Mouse (Mus musculus): ENCODE data around the gene Cdc14a. TPM values are rescaled to one million over a fixed set of nuclear protein-coding genes. Genes with fewer than 3 reads are reported as not detected.

Gene Cdc14a
- polyA plus RNA-seq, 1 experiment from 2014 or later: 8.8 TPM

DNA sequence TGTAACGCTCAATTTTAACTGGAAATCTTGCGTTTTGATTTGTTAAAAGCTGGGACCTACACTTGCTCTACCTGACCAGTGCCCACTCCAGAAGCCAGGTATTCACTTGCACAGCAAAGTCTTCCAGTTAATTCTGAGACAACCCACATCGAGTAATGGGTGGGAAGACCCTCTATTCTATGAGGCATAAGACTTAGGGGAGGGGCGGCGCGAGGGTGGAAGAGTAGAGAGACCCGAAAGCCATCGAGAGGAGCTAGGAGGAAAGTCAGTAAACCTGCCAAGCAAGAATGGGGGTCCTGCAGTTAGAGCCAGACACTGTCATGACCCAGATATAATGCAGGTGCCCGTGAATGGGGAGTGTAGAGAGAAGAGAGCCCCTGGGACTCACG, 96.2 kb downstream of the Cdc14a start:
- H3K4me1 ChIP-seq: peaks cover 11% of the 10 kb centered on the region
- no peak overlapping the region; the same call in 1 of the 2 replicates for H3K9ac ChIP-seq
- H3K9me3 ChIP-seq (replicated peaks): no peaks in the 10 kb centered on the region
- H3K27me3 ChIP-seq: no peaks in the 10 kb centered on the region
- WGBS: 47% methylated on average over 10 of the region's 10 CpGs
- no peaks in the 10 kb centered on the region for H3K36me3 ChIP-seq
- H3K4me3 ChIP-seq (replicated peaks): no peak overlapping the region
- no peak for ATAC-seq (ENCODE audit: insufficient number of reproducible peaks, low FRiP score, low TSS enrichment, low read depth)
- H3K4me2 ChIP-seq (replicated peaks): peak overlapping the region; percentile 54
- H3K27ac ChIP-seq (replicated peaks): no peak overlapping the region

DNA sequence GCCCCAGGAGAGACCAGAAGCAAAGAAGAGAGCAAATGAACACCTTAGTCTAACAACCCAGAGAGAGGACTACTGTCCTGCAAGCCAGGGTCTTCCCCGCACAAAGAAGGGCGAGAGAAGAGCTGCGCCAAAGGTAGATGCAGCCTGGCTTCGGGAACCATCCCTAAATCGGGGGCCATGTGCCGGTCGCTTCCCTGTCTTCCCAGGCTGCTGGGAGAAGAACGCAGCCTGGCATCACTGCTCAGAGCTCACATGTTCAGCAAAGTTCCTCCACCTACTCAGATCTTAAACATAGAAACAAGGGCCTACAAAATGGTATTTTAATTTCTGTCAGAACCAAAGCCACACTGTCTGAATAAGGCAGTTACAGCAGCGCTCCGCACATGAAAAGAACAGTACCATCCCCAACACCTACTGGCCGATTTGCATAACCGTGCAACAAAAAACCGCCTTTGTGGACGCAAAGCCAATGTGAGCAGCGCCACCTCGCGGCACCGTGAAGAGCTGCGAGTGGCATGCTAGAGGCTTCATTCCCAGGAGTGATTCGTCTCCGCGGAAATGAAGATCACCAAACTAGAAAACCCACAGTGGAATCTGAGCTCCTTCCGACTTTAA, 96.7 kb downstream of the Cdc14a start:
- WGBS: 7% methylated on average over 23 of the region's 23 CpGs
- Histone ChIP-seq H3K4me2 (replicated peaks) (peak overlapping the region; percentile 54), H3K4me1 (peaks cover 11% of the 10 kb centered on the region), H3K27me3 (no peaks in the 10 kb centered on the region), H3K4me3 (replicated peaks) (peak overlapping the region; percentile 21; the same call in 1 of the 2 replicates), H3K9me3 (replicated peaks) (no peaks in the 10 kb centered on the region), H3K27ac (replicated peaks) (no peak overlapping the region), H3K9ac (no peak overlapping the region), H3K36me3 (no peaks in the 10 kb centered on the region)
- peak; percentile 35; the same call in 1 of the 2 replicates for ATAC-seq (ENCODE audit: insufficient number of reproducible peaks, low FRiP score, low TSS enrichment, low read depth)

DNA sequence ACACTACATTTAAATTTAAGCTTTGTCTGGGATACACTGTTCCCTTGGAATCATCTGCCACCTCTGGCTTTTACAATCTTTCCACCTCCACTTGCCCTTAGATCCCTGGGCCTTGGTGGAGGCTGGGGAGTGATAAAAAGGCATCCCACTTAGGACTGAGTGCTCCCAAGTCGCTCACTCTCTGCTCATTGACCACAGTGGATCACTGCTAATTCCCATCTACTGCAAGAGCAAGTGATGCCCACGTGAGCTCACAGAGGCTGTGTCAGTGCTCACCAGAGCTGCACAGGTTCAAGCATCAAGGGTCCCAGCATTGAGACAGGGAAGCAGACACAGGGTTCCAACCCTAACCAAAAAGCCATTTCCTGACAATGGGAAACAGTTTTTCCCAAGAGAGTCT, 98.3 kb downstream of the Cdc14a start:
- no peak for ATAC-seq (ENCODE audit: insufficient number of reproducible peaks, low FRiP score, low TSS enrichment, low read depth)
- Histone ChIP-seq H3K36me3 (no peaks in the 10 kb centered on the region), H3K4me1 (peaks cover 11% of the 10 kb centered on the region), H3K4me3 (replicated peaks) (no peak overlapping the region), H3K27ac (replicated peaks) (no peak overlapping the region), H3K4me2 (replicated peaks) (no peak overlapping the region), H3K9ac (no peak overlapping the region), H3K9me3 (replicated peaks) (no peaks in the 10 kb centered on the region), H3K27me3 (no peaks in the 10 kb centered on the region)
- 84% methylated on average over 2 of the region's 2 CpGs for WGBS

DNA sequence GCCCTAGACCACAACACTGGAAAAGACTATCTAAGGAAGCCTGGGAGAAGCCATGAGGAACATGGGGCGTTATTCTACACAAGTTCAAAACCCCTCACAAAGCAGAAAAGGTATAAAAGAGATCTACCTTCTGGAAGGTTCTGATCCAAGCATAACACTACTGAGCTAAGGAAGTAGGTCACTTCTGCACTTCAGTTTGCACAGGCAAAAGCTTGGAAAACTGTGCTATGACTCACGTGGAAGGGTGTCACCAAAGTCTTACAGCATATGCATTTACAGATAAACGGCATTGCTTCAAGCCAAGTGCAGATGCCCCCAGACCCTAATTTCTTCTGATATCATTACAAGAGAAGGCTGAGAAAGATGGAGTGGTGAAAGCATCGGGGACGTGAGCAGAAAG, 104.1 kb downstream of the Cdc14a start:
- ATAC-seq (ENCODE audit: insufficient number of reproducible peaks, low FRiP score, low TSS enrichment, low read depth): no peak
- Histone ChIP-seq H3K36me3 (no peaks in the 10 kb centered on the region), H3K27ac (replicated peaks) (no peak overlapping the region), H3K4me3 (replicated peaks) (no peak overlapping the region), H3K9me3 (replicated peaks) (no peaks in the 10 kb centered on the region), H3K4me2 (replicated peaks) (no peak overlapping the region), H3K27me3 (no peaks in the 10 kb centered on the region), H3K4me1 (no peaks in the 10 kb centered on the region), H3K9ac (no peak overlapping the region)
- 89% methylated on average over 5 of the region's 5 CpGs for WGBS

DNA sequence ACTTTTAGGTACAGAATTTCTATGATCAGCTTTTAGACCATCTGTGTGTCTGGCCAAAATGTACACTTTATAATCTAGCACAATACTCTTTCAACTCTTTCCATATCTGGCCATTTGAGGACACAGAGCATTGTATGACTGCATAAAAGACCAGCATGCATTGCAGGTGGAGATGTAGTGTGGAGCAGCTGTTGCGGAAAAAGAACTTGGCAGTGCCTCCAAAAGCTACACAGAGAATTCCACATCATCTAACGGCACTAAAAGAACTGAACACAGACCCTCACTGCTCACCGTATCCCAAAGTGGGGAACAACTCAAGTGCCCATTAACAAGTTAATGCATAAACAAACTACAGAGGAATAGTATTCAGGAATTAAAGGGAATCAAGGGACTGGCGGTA, 112.0 kb downstream of the Cdc14a start:
- no peak overlapping the region for H3K9ac ChIP-seq
- no peak overlapping the region for H3K4me3 ChIP-seq (replicated peaks)
- H3K27me3 ChIP-seq: no peaks in the 10 kb centered on the region
- WGBS: 84% methylated on average over 4 of the region's 4 CpGs
- no peaks in the 10 kb centered on the region for H3K4me1 ChIP-seq
- ATAC-seq (ENCODE audit: insufficient number of reproducible peaks, low FRiP score, low TSS enrichment, low read depth): no peak
- H3K36me3 ChIP-seq: peaks cover 12% of the 10 kb centered on the region
- no peak overlapping the region for H3K27ac ChIP-seq (replicated peaks)
- no peak overlapping the region for H3K4me2 ChIP-seq (replicated peaks)
- H3K9me3 ChIP-seq (replicated peaks): no peaks in the 10 kb centered on the region

DNA sequence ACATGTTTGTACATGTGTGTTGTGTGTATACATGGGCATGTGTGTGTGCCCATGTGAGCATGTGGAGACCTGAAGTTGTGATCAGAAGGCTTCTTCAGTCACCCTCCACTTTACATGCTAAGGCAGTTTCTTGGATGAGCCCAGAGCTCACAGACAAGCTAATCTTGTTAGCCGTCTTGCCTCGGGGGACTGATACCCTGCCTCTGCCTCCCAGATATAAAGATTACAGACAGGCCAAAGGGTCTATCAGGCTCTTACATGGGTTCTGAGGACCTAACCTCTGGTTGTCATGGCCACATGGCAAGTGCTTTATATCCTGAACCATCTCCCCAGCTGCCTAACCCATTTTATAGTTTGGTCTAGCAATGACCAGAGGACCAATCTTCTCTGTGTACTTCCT, 112.7 kb downstream of the Cdc14a start:
- H3K36me3 ChIP-seq: peaks cover 12% of the 10 kb centered on the region
- H3K4me3 ChIP-seq (replicated peaks): no peak overlapping the region
- H3K27ac ChIP-seq (replicated peaks): no peak overlapping the region
- no peak for ATAC-seq (ENCODE audit: insufficient number of reproducible peaks, low FRiP score, low TSS enrichment, low read depth)
- H3K4me2 ChIP-seq (replicated peaks): no peak overlapping the region
- 95% methylated on average over 2 of the region's 2 CpGs for WGBS
- no peaks in the 10 kb centered on the region for H3K27me3 ChIP-seq
- H3K9ac ChIP-seq: no peak overlapping the region
- no peaks in the 10 kb centered on the region for H3K9me3 ChIP-seq (replicated peaks)
- H3K4me1 ChIP-seq: no peaks in the 10 kb centered on the region

DNA sequence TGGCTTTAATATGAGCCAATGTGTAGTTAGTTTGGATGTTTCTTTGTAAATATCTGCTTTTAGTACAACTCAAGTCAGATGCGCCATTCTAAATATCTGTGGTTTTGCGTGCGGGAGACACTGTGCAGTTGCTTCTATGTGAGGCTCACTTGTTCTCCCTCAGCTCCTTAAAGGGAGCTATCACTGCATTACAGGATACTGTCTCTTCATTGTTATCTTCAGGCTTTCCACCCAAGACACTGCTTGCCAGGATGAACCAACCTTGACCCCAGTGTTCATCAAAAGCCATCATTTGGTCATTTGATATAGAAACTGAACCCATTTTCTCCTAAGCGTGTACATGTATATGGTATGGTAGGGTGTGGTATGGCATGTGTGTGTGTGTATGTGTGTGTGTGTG, 113.2 kb downstream of the Cdc14a start:
- Histone ChIP-seq H3K9me3 (replicated peaks) (no peaks in the 10 kb centered on the region), H3K4me2 (replicated peaks) (no peak overlapping the region), H3K27ac (replicated peaks) (no peak overlapping the region), H3K4me3 (replicated peaks) (no peak overlapping the region), H3K4me1 (0 out of 2 replicates have a peak, but pooled peaks cover under 1% of the 10 kb centered on the region), H3K27me3 (no peaks in the 10 kb centered on the region), H3K9ac (no peak overlapping the region), H3K36me3 (peaks cover 12% of the 10 kb centered on the region)
- ATAC-seq (ENCODE audit: insufficient number of reproducible peaks, low FRiP score, low TSS enrichment, low read depth): no peak
- 81% methylated on average over 4 of the region's 4 CpGs for WGBS

DNA sequence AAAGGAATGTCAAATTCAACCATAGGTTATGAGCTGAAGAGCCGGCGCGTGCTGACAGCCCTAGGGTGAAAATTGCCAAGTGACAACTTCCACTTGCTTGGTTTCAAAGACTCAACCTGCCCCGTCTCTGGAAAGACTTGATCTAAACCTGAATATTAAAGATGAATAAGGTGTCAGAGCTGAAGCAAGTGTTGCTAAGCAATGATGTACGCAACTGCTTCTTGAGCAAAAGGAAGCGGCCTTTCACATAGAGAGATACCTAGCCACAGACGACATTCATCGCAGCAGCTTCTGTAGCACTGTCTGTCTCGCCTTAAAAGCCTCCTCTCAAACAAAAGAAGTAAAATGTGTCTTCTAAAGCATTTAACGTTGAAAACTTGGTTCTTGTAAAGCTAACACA, 113.8 kb downstream of the Cdc14a start:
- WGBS: 84% methylated on average over 10 of the region's 10 CpGs
- H3K9ac ChIP-seq: no peak overlapping the region

DNA sequence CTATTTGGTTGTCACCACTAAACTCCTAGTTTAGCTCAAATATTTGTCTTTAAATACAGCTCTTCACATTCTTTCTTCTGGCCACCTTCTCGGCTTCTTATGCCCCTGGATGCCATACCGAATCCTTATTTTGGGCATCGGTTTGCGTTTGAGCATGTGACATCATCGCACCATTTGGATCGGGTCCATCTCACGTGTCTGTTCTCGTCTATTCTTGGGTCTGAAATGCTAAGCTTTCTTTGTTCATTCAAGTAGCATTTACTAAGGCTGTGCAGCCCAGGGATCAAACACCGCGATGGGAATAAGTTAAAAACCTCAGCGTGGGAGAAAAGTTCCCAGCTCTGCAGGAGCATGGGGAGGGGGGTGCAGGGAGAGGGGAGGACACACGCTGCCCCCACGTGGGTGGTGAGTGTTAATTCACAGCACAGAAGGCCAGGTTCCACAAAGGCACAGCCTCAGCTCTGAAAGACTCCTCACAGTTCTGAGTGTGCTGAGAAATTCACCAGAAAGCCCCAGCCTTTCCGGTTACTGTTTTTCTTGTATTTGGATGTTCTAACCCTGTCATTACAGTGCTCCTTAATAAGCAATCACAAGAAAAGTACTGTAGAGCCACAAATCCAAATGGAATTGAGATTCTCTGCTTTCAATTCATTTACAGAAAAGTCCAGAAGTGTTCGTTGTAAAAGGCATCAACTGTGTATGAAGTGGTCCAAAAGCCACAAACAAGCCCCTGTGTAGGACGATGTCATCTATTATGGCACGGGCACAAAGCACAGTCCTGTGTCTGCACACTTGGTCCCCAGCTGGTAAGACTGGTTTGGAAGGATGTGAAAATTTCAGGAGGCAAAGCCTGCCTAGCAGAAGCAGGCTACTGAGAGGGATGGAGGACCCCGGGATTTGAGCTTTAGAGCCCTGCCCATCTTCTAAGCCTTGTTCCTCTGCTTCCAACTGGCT, 118.8 kb downstream of the Cdc14a start:
- ATAC-seq (ENCODE audit: insufficient number of reproducible peaks, low FRiP score, low TSS enrichment, low read depth): no peak
- 0 out of 2 replicates have a peak, but pooled peaks cover 4% of the 10 kb centered on the region for H3K4me1 ChIP-seq
- H3K9me3 ChIP-seq (replicated peaks): no peaks in the 10 kb centered on the region
- no peak overlapping the region for H3K27ac ChIP-seq (replicated peaks)
- no peak overlapping the region for H3K4me2 ChIP-seq (replicated peaks)
- H3K27me3 ChIP-seq: no peaks in the 10 kb centered on the region
- H3K9ac ChIP-seq: no peak overlapping the region
- no peak overlapping the region for H3K4me3 ChIP-seq (replicated peaks)
- 72% methylated on average over 18 of the region's 18 CpGs for WGBS
- 0 out of 2 replicates have a peak, but pooled peaks cover 5% of the 10 kb centered on the region for H3K36me3 ChIP-seq

More for the DNA sequence above, 113.8 kb downstream of the Cdc14a start:
- H3K4me1 ChIP-seq: 0 out of 2 replicates have a peak, but pooled peaks cover 4% of the 10 kb centered on the region
- H3K4me3 ChIP-seq (replicated peaks): no peak overlapping the region
- peaks cover 12% of the 10 kb centered on the region for H3K36me3 ChIP-seq
- no peaks in the 10 kb centered on the region for H3K9me3 ChIP-seq (replicated peaks)
- H3K27ac ChIP-seq (replicated peaks): no peak overlapping the region
- no peaks in the 10 kb centered on the region for H3K27me3 ChIP-seq
- H3K4me2 ChIP-seq (replicated peaks): no peak overlapping the region
- no peak for ATAC-seq (ENCODE audit: insufficient number of reproducible peaks, low FRiP score, low TSS enrichment, low read depth)

DNA sequence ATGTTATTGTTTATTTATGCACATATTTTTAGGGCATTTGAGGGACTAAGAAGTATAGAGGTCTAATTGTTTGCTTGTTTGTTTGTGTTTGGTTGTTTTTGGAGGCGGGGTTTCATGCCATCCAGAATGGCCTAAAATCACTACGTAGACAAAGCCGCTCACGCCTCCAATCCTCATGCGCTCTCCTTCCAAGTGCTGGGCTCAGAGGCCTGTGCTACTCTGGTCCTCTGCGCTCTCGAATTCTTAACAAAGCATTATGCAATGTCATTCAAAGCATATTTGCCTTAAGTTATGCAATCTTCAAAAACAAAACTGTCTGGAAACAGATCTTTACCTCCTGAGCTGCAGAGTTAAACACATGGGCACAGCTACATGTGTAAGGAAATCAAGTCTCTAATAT, 121.3 kb downstream of the Cdc14a start:
- H3K27me3 ChIP-seq: no peaks in the 10 kb centered on the region
- H3K27ac ChIP-seq (replicated peaks): no peak overlapping the region
- 89% methylated on average over 7 of the region's 7 CpGs for WGBS
- H3K9ac ChIP-seq: no peak overlapping the region
- no peaks in the 10 kb centered on the region for H3K9me3 ChIP-seq (replicated peaks)
- ATAC-seq (ENCODE audit: insufficient number of reproducible peaks, low FRiP score, low TSS enrichment, low read depth): no peak
- H3K4me2 ChIP-seq (replicated peaks): no peak overlapping the region
- no peak overlapping the region for H3K4me3 ChIP-seq (replicated peaks)
- 0 out of 2 replicates have a peak, but pooled peaks cover 2% of the 10 kb centered on the region for H3K36me3 ChIP-seq
- H3K4me1 ChIP-seq: peaks cover 7% of the 10 kb centered on the region; the same call in 1 of the 2 replicates

DNA sequence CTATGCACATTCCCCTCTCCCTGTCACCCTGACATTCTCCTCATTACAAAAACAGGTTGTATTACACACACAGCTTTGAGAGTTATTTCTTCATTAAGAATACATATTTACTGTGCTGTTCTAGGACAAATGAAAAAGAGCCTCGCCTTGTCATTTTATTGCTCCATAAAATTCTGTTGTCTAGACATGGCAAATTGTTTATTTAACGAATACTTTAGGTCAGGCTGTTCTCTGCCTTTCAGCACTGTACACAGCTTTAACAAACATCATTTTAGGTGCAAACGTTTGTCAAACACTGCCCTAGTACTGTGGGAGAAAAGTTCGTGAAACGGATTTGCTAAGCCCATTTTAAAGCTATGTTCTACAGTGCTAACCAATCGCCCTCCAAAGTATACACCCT, 122.1 kb downstream of the Cdc14a start:
- Histone ChIP-seq H3K9me3 (replicated peaks) (no peaks in the 10 kb centered on the region), H3K4me2 (replicated peaks) (no peak overlapping the region), H3K9ac (no peak overlapping the region), H3K36me3 (no peaks in the 10 kb centered on the region), H3K27me3 (no peaks in the 10 kb centered on the region), H3K4me1 (peaks cover 7% of the 10 kb centered on the region; the same call in 1 of the 2 replicates), H3K4me3 (replicated peaks) (no peak overlapping the region), H3K27ac (replicated peaks) (no peak overlapping the region)
- no peak for ATAC-seq (ENCODE audit: insufficient number of reproducible peaks, low FRiP score, low TSS enrichment, low read depth)
- whole genome bisulfite sequencing: 85% methylated on average over 6 of the region's 6 CpGs

Data from embryonic facial prominence, embryonic 15.5 days (tissue).